Mouse (Mus musculus) cerebellum, adult 2 months (tissue): ENCODE data around the gene Tnp2.

Experiments used
- CTCF ChIP-seq: fragments of 200-500 bp; IDR thresholded peaks from 2 replicates; pipeline ENCODE4 v1.5.1; 2011; ENCODE audit warnings: low read depth, mild to moderate bottlenecking, control low read depth, low read length, moderate library complexity, borderline replicate concordance; ENCODE audit not compliant: insufficient read depth
- POLR2A ChIP-seq: fragments of 200-500 bp; IDR thresholded peaks from 2 replicates; pipeline ENCODE4 v1.6.1; 2011; ENCODE audit warnings: low read length, control low read depth, borderline replicate concordance; ENCODE audit not compliant: insufficient read depth

- TF ChIP-seq CTCF (no peak), POLR2A (no peak)
These were observed 7.8 kb downstream of the Tnp2 start for GRCm38 (mm10) chr16:10780631-10781120.
